Mouse (Mus musculus): ENCODE results near the gene 6030498E09Rik.

Gene 6030498E09Rik

DNA sequence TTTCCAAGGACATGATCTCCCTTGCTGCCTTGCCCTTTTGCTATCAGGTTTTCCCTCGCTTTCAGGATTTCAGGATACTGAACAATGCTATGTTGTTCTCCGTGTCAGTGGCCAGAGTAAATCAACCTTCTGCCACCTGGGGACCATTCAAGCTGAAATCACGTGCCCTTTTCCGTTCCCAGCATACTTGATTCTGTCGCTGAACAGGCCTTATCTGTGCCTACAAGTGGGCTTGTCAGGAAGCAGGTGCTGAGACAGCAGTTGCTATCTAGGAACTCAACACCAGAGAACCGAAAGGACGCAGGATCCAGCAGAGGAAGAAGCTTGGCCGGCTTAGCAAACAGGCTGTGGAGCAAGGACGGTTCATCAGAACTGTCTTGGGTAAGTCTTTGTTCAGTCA is at the start of gene 6030498E09Rik:
6030498E09Rik (plus strand) TSS at position 194 of the 400 bp plus-strand sequence.
- DNase-seq = no peak

DNA sequence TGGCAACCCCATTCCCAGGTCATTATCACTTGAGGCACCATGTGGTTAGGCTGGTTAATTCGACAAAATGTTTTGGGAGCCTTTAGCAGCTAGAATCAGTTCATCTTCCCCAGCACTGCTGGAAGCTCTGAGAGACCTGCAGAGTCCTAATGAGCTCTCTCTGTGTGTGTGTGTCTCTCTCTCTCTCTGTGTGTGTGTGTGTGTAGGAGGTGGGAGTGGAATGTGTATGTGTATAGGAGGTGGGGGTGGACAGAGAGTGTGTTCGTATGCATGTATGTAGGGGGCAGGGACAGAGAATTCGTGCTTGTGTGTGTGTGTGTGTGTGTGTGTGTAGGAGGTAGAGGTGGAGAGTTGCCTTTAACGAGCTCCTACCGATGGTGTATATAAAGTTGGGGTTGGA is 42.4 kb upstream of the 6030498E09Rik start:
- no peak for DNase-seq

DNA sequence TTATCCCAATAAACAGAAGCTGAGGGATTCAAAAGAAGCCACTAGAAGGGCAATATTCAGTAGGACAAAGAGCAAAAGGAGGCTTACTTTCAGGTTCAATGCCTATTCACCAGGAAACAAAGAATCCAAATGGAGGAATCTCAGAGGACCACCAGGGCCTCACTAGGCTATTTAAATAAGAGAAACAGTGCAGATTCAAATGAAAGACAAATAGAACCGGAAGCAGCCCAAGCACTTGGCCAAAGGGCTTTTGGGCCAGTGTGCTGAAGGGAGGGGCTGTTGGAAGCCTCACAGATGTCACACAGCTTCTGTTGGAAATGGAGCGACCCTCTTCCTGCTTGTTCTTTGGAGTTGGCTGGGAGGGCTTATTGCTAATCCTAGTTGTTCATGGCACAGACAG is 41.8 kb upstream of the 6030498E09Rik start:
- DNase-seq = no peak

DNA sequence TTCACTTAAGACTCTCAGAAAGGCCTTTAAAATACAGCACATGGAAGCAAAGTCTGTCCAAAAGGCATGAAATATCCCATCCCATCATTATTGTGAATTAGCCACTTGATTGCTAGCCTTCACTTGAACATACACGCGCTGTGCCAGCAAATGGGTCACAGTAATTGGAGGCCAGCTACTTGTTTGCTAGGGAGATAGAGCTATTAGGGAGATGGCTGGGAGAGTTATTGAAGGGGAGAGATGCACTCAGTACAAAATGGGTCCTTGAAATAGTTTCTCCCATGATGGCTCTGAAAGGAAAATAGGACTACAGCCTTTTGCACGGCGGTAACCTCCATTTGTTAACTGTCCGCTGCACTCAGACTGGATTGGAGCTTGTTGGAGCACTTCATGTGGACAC is 38.8 kb upstream of the 6030498E09Rik start:
- DNase-seq = no peak

DNA sequence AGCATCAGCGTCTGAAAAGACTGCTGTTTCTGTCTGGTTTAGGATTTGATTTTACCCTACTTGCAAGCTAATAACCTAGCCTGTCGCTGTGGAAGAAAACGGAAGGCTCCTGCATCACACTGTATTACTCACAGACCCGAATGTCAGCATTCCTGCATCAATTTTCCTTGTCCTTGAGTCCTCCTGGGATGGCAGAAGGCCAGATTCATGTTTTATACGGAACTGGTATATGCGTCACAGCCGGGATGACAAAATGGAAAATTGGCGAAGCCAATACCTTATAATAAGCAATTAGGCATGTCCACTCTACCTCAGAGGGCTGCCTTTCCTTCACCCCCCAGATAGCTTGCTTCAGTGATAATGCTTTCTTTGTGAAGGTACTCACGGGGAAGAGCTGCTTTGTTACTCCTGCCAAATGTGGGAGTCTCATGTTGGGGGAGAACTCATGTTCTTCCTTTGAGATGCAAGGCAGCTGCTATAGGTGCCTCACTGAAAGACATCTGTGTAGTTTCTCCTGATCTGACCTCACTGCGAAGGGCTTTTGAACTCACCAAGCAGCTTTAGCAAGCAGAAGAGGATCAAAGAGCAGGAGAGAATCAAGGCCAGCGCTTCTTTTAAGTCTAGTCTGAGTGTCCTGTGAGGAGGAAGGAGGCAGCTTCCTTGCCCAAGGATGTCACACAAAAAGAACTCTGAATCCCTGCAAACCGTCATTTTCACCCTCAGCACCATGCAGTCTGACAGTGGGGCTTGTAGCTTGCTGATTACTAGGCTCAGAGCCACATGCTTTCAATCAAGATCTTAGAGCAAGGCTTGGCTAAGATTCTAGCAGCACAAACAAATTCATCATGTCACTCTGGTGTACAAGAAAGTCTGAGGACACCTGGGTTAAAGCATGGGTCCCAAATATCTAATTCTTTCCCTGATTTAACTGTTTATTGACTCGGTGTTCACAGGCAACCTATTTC is 37.3 kb upstream of the 6030498E09Rik start:
- DNase-seq = no peak

DNA sequence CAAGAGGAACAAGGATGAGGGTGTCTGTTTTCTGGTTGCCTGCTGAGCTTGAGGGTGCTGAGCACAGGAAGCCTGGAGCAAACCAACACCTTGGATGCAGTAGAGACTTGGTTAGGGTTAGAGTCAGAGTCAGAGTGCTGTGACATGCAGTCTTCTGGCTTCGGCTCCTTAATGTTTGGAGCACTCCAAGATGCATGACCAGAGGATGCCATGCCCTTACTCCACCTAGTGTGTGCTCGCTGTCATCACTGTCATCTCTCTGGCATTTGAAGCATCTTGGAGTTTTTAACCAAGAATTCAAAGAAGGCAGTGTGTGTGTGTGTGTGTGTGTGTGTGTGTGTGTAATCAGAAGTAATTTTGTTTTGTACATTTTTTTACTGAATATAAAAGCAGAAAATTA is 1.0 kb upstream of the 6030498E09Rik start:
- no peak for DNase-seq

DNA sequence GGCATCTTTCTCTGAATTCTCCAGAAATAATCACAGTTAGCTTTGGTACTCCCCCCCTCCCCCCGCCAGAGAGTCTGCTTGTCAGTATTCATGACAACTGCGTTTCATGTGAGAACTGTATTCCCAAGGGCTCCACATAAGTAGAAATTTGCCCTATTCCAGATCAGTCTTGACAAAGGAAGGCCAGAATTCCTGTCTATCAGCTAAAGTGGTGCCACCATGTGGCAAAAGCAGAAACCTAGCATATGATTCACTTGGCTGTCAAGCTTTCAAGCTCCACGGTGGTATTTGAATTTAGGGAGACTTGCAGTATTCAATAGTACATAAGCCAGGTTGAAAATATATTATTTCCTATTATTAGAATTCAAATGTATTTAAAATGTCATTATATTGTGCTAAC is 585 bp upstream of the 6030498E09Rik start:
- DNase-seq = no peak

DNA sequence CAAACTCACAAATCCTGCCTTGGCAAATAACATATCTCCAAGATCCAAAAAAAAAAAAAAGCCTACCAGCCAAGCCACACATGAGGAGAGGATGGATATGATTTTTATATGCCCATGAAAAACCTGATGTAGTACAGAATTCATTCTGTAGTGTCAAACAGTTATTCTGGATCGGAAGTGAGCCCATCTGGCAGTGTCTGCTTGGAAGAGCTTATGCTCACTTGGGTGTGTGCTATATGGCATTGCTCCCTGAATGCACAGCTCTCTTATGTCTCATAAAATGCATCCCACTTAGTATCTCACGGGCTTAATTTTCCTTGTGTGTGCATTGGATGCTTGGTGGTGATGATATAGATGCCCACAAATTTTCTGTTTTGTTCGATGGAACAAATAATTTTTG is 21.9 kb downstream of the 6030498E09Rik start:
- DNase-seq = no peak

DNA sequence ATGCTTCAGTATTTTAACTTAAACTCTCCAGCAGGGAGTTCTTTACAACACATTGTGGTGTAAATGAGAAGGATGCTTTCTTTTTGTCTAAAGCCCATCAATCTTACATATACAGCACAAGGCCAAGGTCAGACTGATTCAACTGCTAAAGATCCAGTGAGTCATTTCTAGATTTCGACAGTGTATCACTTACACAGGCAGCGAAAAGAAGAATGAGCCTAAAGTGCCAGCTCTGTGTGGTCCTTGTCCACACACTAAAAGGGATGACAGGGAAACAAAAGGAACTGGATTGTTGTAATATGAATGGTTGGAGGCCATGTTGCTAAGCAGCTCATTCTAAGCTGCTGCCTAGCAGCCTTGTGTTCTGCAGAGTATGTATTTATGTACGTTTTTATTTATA is 41.5 kb downstream of the 6030498E09Rik start:
- no peak for DNase-seq

DNA sequence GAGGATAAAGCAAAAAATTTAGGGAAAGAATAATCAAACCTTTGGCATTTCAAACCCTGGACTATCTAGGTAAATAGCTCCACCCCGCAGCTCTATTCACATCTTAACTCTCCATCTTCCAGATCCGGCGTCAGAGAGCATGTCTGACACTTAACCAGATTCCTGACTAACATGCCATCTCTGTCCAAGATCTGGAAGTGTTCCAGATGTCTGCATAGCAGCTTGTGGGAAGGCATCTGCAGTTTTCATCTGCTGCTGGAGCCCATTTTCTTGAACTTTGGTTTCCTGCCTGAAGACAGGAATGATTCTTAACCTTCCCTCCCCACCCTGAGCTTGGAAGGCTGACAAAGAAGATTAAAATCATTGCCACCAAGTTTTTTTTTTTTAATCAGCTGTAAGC is 44.4 kb downstream of the 6030498E09Rik start:
- DNase-seq = no peak

DNA sequence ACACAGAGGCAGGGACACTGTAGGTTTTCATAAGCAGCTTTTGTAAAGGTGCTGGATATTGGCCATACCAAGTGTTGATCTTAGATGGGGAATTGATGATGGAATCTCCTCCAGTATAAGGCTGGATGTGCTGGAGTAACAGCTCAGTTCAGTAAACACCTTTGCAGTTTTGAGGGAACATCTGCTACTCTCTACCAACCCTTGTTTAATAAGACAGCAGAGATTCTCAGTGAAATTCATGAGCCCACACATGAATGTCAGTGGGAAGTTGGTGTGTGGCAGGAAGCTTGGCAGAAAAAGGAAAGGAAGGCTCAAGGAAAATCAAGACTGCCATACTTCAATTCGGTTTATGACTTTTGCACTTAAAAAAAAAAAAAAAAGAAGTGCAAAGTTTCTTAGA is 186.1 kb downstream of the 6030498E09Rik start:
- no peak for DNase-seq

DNA sequence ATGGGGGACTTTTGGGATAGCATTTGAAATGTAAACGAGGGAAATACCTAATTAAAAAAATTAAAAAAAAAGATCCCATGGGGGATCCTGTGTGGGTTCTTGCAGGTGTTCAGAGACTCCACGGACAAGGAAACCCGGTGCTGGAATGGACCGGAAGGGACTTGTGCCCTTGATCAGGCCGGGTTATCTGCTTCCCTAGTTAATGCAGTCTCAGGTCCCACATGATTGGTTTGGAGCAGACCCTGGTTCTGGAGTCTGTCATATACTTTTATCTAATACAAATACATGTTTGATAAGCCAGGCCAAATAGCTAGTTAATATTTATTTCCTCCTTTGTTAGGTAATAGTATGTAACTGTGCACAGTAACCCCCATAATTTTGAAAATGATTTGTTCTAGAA is 223.8 kb downstream of the 6030498E09Rik start:
- no peak for DNase-seq

Measured in thymus, postnatal 25 days (tissue).